9 mouse cellular contexts compared by ENCODE assay signal in the genomic region with DNA sequence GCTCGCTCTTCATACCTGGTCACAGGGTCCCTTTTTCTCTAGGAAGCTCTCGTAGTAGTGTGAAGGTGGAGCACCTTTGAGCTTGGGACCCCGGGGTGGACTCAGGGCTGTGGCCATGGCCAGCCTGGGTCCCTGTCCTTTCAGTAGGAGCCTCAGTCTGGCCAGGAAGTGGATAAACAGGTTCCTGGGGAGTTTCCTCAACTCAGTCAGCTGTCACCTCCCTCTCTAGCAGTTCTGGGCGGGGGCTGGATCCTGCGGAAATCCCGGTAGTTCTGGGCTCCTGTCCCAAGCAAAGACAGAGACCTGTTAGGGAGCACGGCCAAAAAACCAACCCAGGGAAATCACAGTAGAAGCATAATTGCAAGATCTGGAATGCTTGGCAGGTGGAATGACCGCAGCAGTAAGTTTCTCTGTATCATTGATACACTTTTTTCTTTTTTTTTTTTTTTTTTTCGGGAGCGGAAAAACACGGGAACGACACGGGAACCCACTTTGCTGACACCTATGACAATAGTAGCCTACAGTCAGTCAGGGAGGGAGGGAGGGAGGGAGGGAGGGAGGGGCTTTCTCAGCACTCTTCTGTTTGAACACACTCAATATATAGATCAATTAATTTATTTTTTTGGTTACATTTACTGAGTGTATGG. TPM values are rescaled to one million over a fixed set of nuclear protein-coding genes. Genes with fewer than 3 reads are reported as not detected.
DNase-seq lines count a peak whose midpoint lies in the region; ATAC-seq and TF ChIP-seq lines count a peak whose summit lies in the region.
"Had no signal": no experiment of that assay in that cellular context is flagged by ENCODE, and none has a peak within 500 bp of the region (broad histone marks: within the 10 kb centered on the region; RNA-seq: fewer than 3 reads in every experiment).

A gene (minus strand): TSS at position 170 of the 647 bp plus-strand sequence.
A gene (plus strand): TSS at position 297 of the 647 bp plus-strand sequence.

- H3K9me3 ChIP-seq in midbrain, embryonic 12.5 days = no peaks in the 10 kb centered on the region
- H3K9me3 ChIP-seq in midbrain, embryonic 15.5 days = no peaks in the 10 kb centered on the region
- H3K9me3 ChIP-seq: hindbrain, embryonic 15.5 days had no signal

- intact Hi-C loops in heart, adult 2 months (cut with DNase I) = no loop called here

- peak; percentile 61; the same call in 1 of the 2 replicates for TF ChIP-seq EP300 in heart, adult 2 months (IDR thresholded peaks at IDR 0.05; ENCODE audit: insufficient read depth, low read depth, low read length)

- H3K4me2 ChIP-seq in midbrain, embryonic 12.5 days (replicated peaks) = no peak within 1 kb of the TSS
- H3K4me2 ChIP-seq in midbrain, embryonic 15.5 days = no peak within 1 kb of the TSS
- H3K4me2 ChIP-seq: hindbrain, embryonic 15.5 days had no signal

- no peak for TF ChIP-seq CTCF in heart, adult 2 months (IDR thresholded peaks at IDR 0.05)

- 66% methylated on average over 13 of the region's 13 CpGs for WGBS in midbrain, embryonic 12.5 days
- 53% methylated on average over 12 of the region's 13 CpGs for WGBS in midbrain, embryonic 15.5 days
- 13% methylated on average over 13 of the region's 13 CpGs for WGBS in heart, adult 2 months

- peak; percentile 57; the same call in 1 of the 2 replicates for TF ChIP-seq POLR2A in heart, adult 2 months (IDR thresholded peaks at IDR 0.05; ENCODE audit: insufficient read depth, low read depth, low read length)

- H3K9ac ChIP-seq in midbrain, embryonic 12.5 days (replicated peaks) = 0 out of 2 replicates have a peak within 1 kb of the TSS, but pooled peaks have one; percentile 34
- no peak within 1 kb of the TSS for H3K9ac ChIP-seq in midbrain, embryonic 15.5 days
- peak within 1 kb of the TSS; percentile 33 for H3K9ac ChIP-seq in heart, adult 2 months (ENCODE audit: low read depth, low read length)
- H3K9ac ChIP-seq: hindbrain, embryonic 15.5 days had no signal

- H3K27me3 ChIP-seq in midbrain, embryonic 12.5 days = peaks cover 32% of the 10 kb centered on the region
- peaks cover 8% of the 10 kb centered on the region; the same call in 1 of the 2 replicates for H3K27me3 ChIP-seq in midbrain, embryonic 15.5 days (replicated peaks)
- H3K27me3 ChIP-seq in heart, adult 2 months (ENCODE audit: control insufficient read depth, insufficient read depth, low read length) = no peaks in the 10 kb centered on the region

- H3K79me2 ChIP-seq in heart, adult 2 months (replicated peaks; ENCODE audit: control insufficient read depth, insufficient read depth, low read length) = no peaks in the 10 kb centered on the region

- no peak within 1 kb of the TSS for H3K4me3 ChIP-seq in midbrain, embryonic 12.5 days
- no peak within 1 kb of the TSS for H3K4me3 ChIP-seq in midbrain, embryonic 15.5 days
- peak within 1 kb of the TSS; percentile 51 for H3K4me3 ChIP-seq in heart, adult 2 months
- H3K4me3 ChIP-seq: hindbrain, embryonic 15.5 days had no signal

- no peak for ATAC-seq in midbrain, embryonic 12.5 days (ENCODE audit: low FRiP score, low read depth)
- no peak for ATAC-seq in midbrain, embryonic 15.5 days (replicated peaks)
- no peak for ATAC-seq in megakaryocyte progenitor cell, adult 5-6 weeks (replicated peaks; ENCODE audit: poor library complexity)
- no peak for ATAC-seq in megakaryocyte-erythroid progenitor cell, adult 5-6 weeks (replicated peaks; ENCODE audit: low FRiP score, low TSS enrichment, poor library complexity, severe bottlenecking)

- peak; percentile 87 for DNase-seq in ZHBTc4 (ENCODE audit: low read depth, low spot score)
- peak; percentile 69 to 78 for DNase-seq in heart, adult 2 months
- peak; percentile 58 to 68 for DNase-seq in kidney, adult 8-10 months
- DNase-seq in lung, postnatal 10 days = peak; percentile 77

- peaks cover 17% of the 10 kb centered on the region for H3K4me1 ChIP-seq in midbrain, embryonic 12.5 days
- peaks cover 14% of the 10 kb centered on the region for H3K4me1 ChIP-seq in midbrain, embryonic 15.5 days
- H3K4me1 ChIP-seq in heart, adult 2 months (ENCODE audit: control insufficient read depth, insufficient read depth, low read length) = peaks cover 4% of the 10 kb centered on the region

- H3K36me3 ChIP-seq in midbrain, embryonic 12.5 days = 0 out of 2 replicates have a peak, but pooled peaks cover 2% of the 10 kb centered on the region
- H3K36me3 ChIP-seq in midbrain, embryonic 15.5 days (replicated peaks) = no peaks in the 10 kb centered on the region
- H3K36me3 ChIP-seq in heart, adult 2 months (ENCODE audit: control insufficient read depth, insufficient read depth, low read length) = no peaks in the 10 kb centered on the region
- H3K36me3 ChIP-seq: hindbrain, embryonic 15.5 days had no signal

- no peak within 1 kb of the TSS for H3K27ac ChIP-seq in midbrain, embryonic 12.5 days (replicated peaks)
- no peak within 1 kb of the TSS for H3K27ac ChIP-seq in midbrain, embryonic 15.5 days
- H3K27ac ChIP-seq in heart, adult 2 months = peak within 1 kb of the TSS; percentile 86

RNA-seq across cellular contexts. Expression of the first gene that starts in this region (rescaled TPM):
- 4.7 and 5.7 TPM in 2 replicates for polyA plus RNA-seq in midbrain, embryonic 12.5 days (2016; fragmentation: Nextera tagmentation; extraction: Ambion mirVana)
- 5.8 and 6.0 TPM in 2 replicates for polyA plus RNA-seq in midbrain, embryonic 15.5 days (2015; fragmentation: Nextera tagmentation; extraction: Ambion mirVana)
- 10 to 100 TPM; 12.2 to 14.8 TPM for total RNA-seq in heart, adult 2 months (2021)
- 28.6 and 30.6 TPM in 2 replicates for polyA plus RNA-seq in heart, adult 2 months (2012; rRNA removed)
- 0.32 TPM in 1 of 2 replicates, not detected in the other for total RNA-seq in megakaryocyte progenitor cell, adult 5-6 weeks (2015)
- not detected in 2 replicates for total RNA-seq in megakaryocyte progenitor cell, adult 5-6 weeks (2017)
- not detected in 2 replicates for total RNA-seq in megakaryocyte-erythroid progenitor cell, adult 5-6 weeks (2014; fragmentation: Nextera tagmentation)
- total RNA-seq in megakaryocyte-erythroid progenitor cell, adult 5-6 weeks (2017) = not detected in 2 replicates

RNA-seq across cellular contexts. Expression of the second gene that starts in this region (rescaled TPM):
- polyA plus RNA-seq in midbrain, embryonic 12.5 days (2016; fragmentation: Nextera tagmentation; extraction: Ambion mirVana) = 195 and 205 TPM in 2 replicates
- polyA plus RNA-seq in midbrain, embryonic 15.5 days (2015; fragmentation: Nextera tagmentation; extraction: Ambion mirVana) = 152 and 167 TPM in 2 replicates
- 10 to 100 TPM; 63.1 to 78.9 TPM for total RNA-seq in heart, adult 2 months (2021)
- polyA plus RNA-seq in heart, adult 2 months (2012; rRNA removed) = 68.0 and 75.8 TPM in 2 replicates
- 9.2 and 17.4 TPM in 2 replicates for total RNA-seq in megakaryocyte progenitor cell, adult 5-6 weeks (2015)
- total RNA-seq in megakaryocyte progenitor cell, adult 5-6 weeks (2017) = 76.6 and 92.5 TPM in 2 replicates
- 5.4 and 12.1 TPM in 2 replicates for total RNA-seq in megakaryocyte-erythroid progenitor cell, adult 5-6 weeks (2014; fragmentation: Nextera tagmentation)
- total RNA-seq in megakaryocyte-erythroid progenitor cell, adult 5-6 weeks (2017) = 2.1 and 6.2 TPM in 2 replicates

Comparison
In these comparisons a context has a peak if more than half of its experiments do, and no peak if none do; other contexts are left out.
1. RNA of the first gene that starts in this region (total RNA-seq): 12.2 to 14.8 TPM in heart, adult 2 months; 0.32 TPM in megakaryocyte progenitor cell, adult 5-6 weeks and not detected in megakaryocyte-erythroid progenitor cell, adult 5-6 weeks; every median in the first group is over 10 times any median in the second.
2. Peak in every context shown above with its lines, with median percentiles within 50 percentile points of each other: DNase-seq.